Mouse (Mus musculus) WW6 (cell line): ENCODE data around the gene Ankdd1b.
A peak's percentile ranks its signal among the peaks of the same experiment; 100 is the strongest.

ENCODE experiments used
- DNase-seq: peaks from one replicate; pipeline ENCODE4 v3.0.0-alpha.2; 2013; ENCODE audit warnings: low read depth, low spot score

Ankdd1b gene

DNA sequence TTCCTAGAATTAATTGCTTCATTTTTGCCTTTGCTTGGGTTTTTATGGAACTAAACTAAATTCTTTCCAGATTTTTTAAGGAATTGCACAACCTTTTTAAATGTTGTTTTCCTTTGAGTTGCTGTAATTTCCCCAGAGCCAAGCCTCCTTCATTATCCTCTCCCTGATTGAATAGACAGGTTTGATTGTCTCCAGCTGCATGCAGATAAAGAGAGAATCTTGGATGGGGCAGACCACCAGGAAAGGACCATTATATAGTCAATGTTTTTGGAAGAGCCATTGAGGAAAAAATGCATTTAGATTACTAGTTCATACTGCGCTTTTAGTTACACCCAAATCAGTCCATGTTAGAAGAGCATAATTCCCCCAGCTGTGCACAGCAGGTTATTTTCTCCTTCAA lies 62.2 kb downstream of the Ankdd1b start:
- no peak for DNase-seq

DNA sequence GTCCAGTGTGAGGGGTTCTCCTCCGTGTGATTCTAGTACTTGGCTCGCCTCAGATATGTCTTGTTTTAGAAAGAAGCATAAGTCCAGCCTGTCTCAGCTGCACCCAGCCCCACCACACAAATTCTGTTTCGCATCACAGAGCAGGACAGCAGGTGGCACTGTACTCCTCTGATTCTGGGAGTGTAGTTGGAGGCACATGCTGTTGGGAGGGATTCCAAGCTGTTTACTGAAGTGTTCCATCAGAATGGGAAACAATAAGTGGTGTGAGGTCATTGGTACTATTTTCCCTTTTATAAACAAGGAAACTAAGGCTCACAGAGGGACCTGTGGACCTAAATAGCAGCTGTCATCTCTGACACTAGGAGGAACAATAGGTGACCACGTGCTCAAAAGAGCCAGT lies 64.0 kb downstream of the Ankdd1b start:
- no peak for DNase-seq

DNA sequence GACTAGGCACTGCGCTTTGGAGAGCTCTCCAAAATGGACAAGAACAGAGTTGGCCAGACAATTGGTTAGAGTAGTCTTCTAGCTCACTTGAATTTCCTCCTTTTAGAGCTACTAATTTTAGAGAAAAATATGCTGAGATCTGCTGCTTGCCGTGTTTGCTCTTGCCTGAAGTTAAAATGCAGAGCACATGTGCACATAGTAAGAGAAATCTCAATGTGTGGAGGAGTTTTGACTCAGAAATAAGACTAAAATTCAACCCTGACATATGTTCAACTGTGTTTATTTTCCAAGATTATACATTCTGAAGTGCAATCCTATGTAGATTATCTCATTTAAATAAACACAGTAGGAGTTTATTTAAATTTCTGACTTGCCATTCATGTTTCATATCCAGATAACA lies 65.5 kb downstream of the Ankdd1b start:
- DNase-seq: no peak

DNA sequence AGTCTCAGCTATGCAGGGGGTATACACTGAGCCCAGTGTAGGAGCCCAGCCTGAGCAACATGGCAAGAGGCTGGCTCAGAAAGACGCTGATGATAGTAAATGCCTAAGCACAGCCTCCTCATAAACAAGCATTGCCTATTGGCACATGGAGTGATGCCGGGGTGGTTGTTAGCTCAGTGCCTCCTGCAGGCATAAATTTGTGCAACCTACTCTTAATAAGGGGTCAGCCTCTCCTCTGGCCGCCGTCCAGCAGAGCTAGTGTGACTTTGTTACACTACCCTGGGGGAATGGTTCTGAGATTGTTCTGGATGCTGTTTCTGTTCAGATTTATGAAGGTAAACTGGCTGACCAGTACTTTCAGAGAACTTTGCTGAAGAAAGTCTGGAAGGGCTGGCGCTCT lies 69.7 kb downstream of the Ankdd1b start:
- DNase-seq: no peak

DNA sequence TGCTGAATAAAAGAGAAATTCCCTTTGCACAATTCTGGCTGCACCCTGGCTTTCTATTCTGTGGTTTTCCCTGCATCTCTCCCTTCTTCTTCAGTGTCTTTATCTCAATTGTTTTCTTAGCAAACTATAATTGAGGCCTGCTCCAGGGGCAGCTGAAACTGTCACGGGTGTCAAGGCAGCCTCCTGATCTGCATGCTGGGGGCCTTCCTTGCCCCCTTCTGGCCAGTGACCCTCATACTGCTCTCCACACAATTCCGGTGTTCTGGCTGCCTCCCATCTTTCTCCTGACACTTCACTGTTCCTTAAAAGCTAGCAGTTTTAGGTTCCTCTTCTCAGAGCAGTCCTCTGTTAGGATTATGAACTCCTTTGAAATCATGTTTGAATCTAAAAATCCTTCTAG lies 81.7 kb downstream of the Ankdd1b start:
- DNase-seq: no peak

DNA sequence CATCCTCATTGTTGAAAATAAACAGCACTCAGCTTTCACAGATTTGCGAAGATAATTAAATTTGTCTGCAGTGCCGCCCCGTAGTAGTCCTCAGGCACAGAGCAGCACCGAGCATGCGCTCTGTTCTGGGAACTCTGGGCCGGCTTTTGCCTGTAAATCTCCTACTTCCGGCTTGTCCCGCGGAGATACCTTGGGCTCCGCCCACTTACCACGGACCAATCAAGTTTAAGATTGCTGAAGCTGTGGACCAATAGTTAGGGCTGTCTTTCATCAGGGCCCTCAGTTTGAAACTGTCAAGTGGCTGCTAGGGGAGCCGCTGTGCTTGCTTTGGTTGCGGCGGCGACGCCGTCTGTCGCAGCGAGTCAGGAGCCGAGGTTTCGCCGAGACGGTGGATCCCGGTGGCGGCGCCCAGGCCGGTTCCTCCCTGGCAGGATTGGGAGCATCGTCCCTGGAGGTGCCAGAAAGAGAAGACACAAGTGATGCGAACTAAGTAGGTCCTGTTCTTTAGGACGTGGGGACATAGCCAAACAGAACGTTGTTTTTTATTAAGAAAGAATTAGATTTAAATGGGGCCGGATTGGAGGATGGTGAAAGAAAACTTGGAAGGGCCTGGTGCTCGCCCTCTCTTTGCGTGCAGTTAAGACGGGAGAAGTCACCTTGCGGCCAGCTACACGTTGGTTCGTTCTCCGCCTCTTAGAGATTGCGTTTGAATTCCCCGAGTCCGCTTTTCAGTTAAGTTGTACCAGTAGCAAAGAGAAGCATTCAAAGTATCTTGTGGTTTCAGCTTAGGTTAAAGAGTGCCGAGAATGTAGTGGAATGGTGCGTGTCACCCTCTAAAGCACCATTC lies 82.7 kb downstream of the Ankdd1b start, which contains the start of gene Poc5:
Poc5 (plus strand) TSS at position 253 of the 847 bp plus-strand sequence.
- peak; percentile 93 for DNase-seq

DNA sequence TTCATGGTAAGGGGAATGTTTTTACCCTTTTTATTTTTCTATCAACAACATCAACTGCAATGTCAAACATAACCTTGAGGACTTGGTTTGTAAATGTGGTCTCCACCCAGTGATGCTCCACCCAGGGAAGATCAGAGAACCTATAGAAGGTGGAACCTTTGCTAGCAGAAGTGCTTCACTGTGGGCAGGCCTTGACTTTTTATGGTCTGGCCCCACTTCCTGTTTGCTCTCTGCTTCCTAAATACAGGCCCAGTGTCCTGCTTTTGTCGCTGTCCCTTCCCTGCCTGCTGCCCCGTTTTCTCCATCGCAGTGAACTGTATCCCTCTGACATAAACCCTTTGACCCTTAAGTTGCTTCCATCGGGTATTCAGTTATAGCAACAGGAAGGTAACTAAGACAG lies 93.1 kb downstream of the Ankdd1b start:
- DNase-seq: no peak

DNA sequence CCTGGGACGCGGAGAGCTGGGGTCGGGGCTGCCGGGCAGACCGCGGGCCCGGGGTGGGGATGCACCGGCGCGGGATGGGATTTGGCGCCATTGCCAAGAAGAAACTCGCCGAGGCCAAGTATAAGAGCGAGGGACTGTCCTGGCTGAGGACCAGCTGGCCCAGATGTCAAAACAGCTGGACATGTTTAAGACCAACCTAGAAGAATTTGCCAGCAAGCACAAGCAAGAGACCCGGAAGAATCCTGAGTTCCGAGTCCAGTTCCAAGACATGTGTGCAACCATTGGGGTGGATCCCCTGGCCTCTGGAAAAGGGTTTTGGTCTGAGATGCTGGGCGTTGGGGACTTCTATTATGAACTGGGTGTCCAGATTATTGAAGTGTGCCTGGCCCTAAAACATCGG lies 94.1 kb downstream of the Ankdd1b start:
- DNase-seq: no peak

DNA sequence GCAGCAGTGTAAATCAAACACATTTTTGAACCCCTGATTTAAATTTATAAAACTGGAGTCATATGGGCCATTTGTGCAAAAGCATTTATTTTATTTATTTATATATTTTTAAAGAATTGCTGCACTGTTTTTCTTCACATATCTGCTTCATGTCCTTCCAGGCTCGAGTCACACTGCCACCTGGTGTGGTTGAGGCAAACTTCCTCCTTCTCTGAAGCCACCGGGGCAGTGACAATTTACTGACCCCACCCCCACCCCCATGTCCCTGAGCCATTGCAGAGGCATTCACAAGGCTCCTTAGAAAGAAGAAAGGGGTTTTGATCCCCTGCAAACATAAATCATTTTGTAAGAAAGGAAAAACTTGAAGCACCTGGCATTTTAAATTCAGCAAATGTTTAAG lies 95.5 kb downstream of the Ankdd1b start:
- DNase-seq: no peak
